Mouse (Mus musculus) heart, postnatal 0 days (tissue): ENCODE data around the gene Spata17. TPM values are rescaled to one million over a fixed set of nuclear protein-coding genes. Genes with fewer than 3 reads are reported as not detected.

ENCODE experiments used
- ATAC-seq: fragments of 200-750 bp; cut with Nextera tagmentation; 2 replicates; pipeline ENCODE4 v1.8.0; 2017; ENCODE audit warnings: low read depth, moderate number of reproducible peaks, moderate library complexity; ENCODE audit not compliant: insufficient read depth
- DNase-seq: peaks from one replicate; pipeline ENCODE4 v3.0.0-alpha.2; 2016; ENCODE audit warnings: low spot score
- H3K27ac ChIP-seq: fragments of 300-500 bp; sonication (generic); 2 replicates; pipeline ENCODE4 v1.5.1; 2014; ENCODE audit warnings: low read depth, mild to moderate bottlenecking
- H3K27me3 ChIP-seq: fragments of 300-500 bp; sonication (generic); 2 replicates; pipeline ENCODE4 v1.6.1; 2014; ENCODE audit warnings: low read length, mixed read lengths; ENCODE audit not compliant: control insufficient read depth, insufficient read depth
- H3K36me3 ChIP-seq: fragments of 300-500 bp; sonication (generic); replicated peaks from 2 replicates; pipeline ENCODE4 v1.6.1; 2014; ENCODE audit warnings: low read length, mixed read lengths; ENCODE audit not compliant: control insufficient read depth, insufficient read depth
- H3K4me1 ChIP-seq: fragments of 300-500 bp; sonication (generic); 2 replicates; pipeline ENCODE4 v1.6.1; 2014; ENCODE audit warnings: antibody characterized with exemption; ENCODE audit not compliant: control insufficient read depth, insufficient read depth
- H3K4me2 ChIP-seq: fragments of 300-500 bp; sonication (generic); 2 replicates; pipeline ENCODE4 v1.6.1; 2014; ENCODE audit warnings: low read depth, mild to moderate bottlenecking, low read length, moderate library complexity
- H3K4me3 ChIP-seq: fragments of 300-500 bp; sonication (generic); 2 replicates; pipeline ENCODE4 v1.5.1; 2014; ENCODE audit warnings: low read depth, low read length
- H3K9ac ChIP-seq: fragments of 300-500 bp; sonication (generic); replicated peaks from 2 replicates; pipeline ENCODE4 v1.6.1; 2014; ENCODE audit warnings: low read depth, low read length, mixed read lengths
- H3K9me3 ChIP-seq: fragments of 300-500 bp; sonication (generic); replicated peaks from 2 replicates; pipeline ENCODE4 v1.6.1; 2016; ENCODE audit warnings: low read length; ENCODE audit not compliant: control insufficient read depth
- CTCF ChIP-seq: IDR thresholded peaks from 2 replicates; pipeline ENCODE4 v1.5.1; 2016; ENCODE audit warnings: antibody characterized with exemption, control low read depth, low read depth
- EP300 ChIP-seq: IDR thresholded peaks from 2 replicates; pipeline ENCODE4 v1.6.1; 2016; ENCODE audit warnings: antibody characterized with exemption, low read depth
- WGBS: fragments of 180-500 bp; shearing (Covaris S2); extraction: QIAGEN DNeasy Blood & Tissue Kit; methylation state at CpG from one replicate; pipeline ENCODE4 v1.1.7; 2014; 5-methylcytosine and 5-hydroxymethylcytosine counted together
- polyA plus RNA-seq: library from polyadenylated mRNA; unstranded; fragments of >200 nt; fragmentation: Nextera tagmentation; extraction: Ambion mirVana; gene quantifications from 2 replicates; pipeline ENCODE4 v1.2.1, GENCODE M21; 2015
- total RNA-seq: library from RNA; depleted of rRNA; stranded (reverse); fragments of >200 nt; gene quantifications from 2 replicates; pipeline ENCODE4 v1.2.3, GENCODE M21; 2014; ENCODE audit warnings: low replicate concordance

Gene Spata17
- total and polyA plus RNA-seq, 2 experiments from 2014 or later, result 0.15 to 1.1 TPM

DNA sequence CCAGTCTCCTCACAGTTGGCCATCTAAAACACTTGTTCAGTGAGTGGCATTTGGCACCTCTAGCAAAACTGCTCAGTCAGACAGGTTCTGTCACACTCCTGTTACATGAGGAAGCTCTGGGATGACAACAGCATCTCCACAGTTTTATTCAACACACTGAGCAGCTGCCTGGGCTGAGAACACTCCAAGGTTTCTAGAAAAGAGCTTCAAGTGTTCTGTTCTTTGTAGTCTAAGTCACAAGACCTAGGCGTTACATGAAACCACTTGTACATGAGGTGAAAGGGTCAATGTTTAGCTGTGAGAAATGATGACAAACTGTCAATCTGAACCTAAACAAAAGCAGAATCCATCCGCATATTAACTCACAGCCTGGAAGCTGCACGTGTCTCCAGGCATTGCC lies 161.4 kb downstream of the Spata17 start:
- Histone ChIP-seq H3K27ac (no peak overlapping the region), H3K4me1 (no peaks in the 10 kb centered on the region; the same call in 1 of the 2 replicates), H3K9me3 (no peaks in the 10 kb centered on the region), H3K9ac (no peak overlapping the region), H3K4me3 (no peak overlapping the region), H3K4me2 (no peak overlapping the region), H3K27me3 (no peaks in the 10 kb centered on the region), H3K36me3 (no peaks in the 10 kb centered on the region)
- ATAC-seq (no peak), DNase-seq (no peak)
- TF ChIP-seq CTCF (no peak), EP300 (no peak)
- WGBS, result 81% methylated on average over 3 of the region's 3 CpGs

DNA sequence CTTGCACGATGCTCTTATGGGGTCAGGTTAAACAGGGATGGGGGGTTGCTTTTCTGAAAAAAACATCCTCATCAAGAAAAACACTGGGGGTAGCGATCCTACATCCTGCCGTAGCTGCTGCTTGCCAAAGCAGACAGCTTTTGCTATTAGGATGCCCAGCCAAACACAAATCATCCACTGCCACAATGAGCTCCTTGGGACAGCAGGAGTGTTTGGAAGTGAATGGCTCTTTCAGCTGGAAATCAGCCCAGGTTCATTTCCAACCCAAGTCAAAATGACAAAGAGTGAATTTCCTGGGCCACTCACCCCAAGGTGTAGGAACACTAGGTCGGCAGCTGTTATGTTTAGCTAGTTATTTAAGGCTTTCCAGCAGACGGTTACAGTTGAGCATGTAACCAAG lies 162.7 kb downstream of the Spata17 start:
- TF ChIP-seq EP300, result no peak
- Histone ChIP-seq H3K9me3 (no peaks in the 10 kb centered on the region), H3K27me3 (no peaks in the 10 kb centered on the region), H3K9ac (no peak overlapping the region), H3K4me1 (no peaks in the 10 kb centered on the region; the same call in 1 of the 2 replicates), H3K4me3 (no peak overlapping the region), H3K27ac (no peak overlapping the region), H3K36me3 (no peaks in the 10 kb centered on the region), H3K4me2 (no peak overlapping the region)
- DNase-seq, result no peak
- WGBS, result 60% methylated on average over 5 of the region's 5 CpGs
- no peak for ATAC-seq

DNA sequence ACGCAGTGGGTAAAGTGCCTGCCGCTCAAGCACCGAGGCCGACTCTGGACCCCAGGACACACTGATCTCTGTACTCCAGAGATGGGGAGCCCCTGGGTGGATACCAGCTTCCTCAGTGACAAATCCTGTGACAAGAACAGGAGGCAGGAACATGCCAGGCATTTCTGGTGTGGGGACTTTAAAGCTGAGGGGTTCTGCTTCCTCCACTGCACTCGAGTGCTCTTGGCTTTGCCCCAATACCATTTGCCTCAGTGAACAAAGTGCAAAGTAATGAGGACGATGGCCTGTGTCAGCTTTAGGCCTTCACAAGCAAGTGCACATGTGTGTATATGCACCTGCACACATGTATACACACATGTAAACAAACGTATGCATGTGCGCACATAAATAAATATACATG lies 164.0 kb downstream of the Spata17 start:
- DNase-seq (no peak), ATAC-seq (no peak)
- Histone ChIP-seq H3K9me3 (no peaks in the 10 kb centered on the region), H3K4me2 (no peak overlapping the region), H3K4me1 (no peaks in the 10 kb centered on the region; the same call in 1 of the 2 replicates), H3K27ac (no peak overlapping the region), H3K36me3 (no peaks in the 10 kb centered on the region), H3K4me3 (no peak overlapping the region), H3K9ac (no peak overlapping the region), H3K27me3 (no peaks in the 10 kb centered on the region)
- WGBS, result 78% methylated on average over 8 of the region's 8 CpGs
- TF ChIP-seq EP300, result no peak
- TF ChIP-seq CTCF, result no peak

DNA sequence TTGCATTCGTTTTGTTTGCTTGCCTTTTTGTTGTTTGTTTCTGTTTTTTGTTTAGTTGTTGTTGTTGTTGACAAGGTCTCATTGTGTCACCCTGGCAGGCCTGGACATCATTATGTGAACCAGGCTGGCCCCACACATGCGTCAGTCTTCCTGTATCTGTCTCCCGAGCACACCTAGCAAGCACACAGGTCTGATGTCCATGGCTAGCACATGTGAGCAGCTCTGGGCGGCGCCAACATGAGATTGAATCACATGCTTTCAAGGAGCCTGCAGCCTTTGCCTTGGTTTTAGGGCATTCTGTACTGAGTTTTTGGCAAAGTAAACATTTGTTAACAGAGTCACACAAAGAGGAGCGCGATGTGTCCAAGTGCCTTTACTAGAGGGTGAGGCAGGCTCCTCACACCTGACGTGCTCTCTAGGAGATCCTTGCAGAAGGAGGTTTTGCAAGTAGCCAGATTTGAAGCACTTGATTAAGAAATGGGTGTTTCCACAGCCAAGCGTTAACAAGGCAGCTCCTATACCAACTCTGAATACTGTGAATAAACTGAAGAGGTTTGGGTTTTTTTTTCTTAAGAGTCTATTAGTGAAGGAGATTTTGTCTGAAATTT lies 166.5 kb downstream of the Spata17 start:
- Histone ChIP-seq H3K4me3 (no peak overlapping the region), H3K36me3 (no peaks in the 10 kb centered on the region), H3K4me2 (no peak overlapping the region), H3K4me1 (no peaks in the 10 kb centered on the region; the same call in 1 of the 2 replicates), H3K27ac (no peak overlapping the region), H3K9ac (no peak overlapping the region), H3K9me3 (no peaks in the 10 kb centered on the region), H3K27me3 (no peaks in the 10 kb centered on the region)
- TF ChIP-seq CTCF (no peak), EP300 (no peak)
- WGBS, result 85% methylated on average over 9 of the region's 9 CpGs
- DNase-seq (no peak), ATAC-seq (no peak)

DNA sequence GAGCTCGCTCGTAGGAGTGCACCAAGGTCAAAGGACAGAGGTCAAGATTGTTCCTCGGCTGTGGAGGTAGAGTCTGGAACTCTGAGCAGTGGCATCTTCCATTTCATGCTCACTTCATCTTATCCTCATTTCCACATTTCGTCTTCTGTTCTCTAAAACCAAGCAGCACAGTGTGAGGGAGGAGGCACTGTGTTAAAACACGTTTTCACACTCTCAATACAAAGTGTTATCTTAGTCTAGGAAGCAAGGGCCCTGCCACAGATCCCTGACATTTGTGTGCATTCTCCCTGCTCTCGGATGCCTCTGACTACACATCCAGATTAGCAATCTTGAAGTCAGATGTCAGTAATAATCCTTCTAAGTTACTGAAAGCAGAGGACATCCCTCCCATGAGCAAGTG lies 170.5 kb downstream of the Spata17 start:
- H3K4me3 ChIP-seq, result no peak overlapping the region
- no peaks in the 10 kb centered on the region for H3K4me1 ChIP-seq
- 46% methylated on average over 6 of the region's 6 CpGs for WGBS
- no peak for TF ChIP-seq EP300
- TF ChIP-seq CTCF, result no peak
- no peaks in the 10 kb centered on the region for H3K27me3 ChIP-seq
- no peaks in the 10 kb centered on the region for H3K36me3 ChIP-seq
- peaks cover 6% of the 10 kb centered on the region; the same call in 1 of the 2 replicates for H3K9me3 ChIP-seq
- H3K27ac ChIP-seq, result no peak overlapping the region
- DNase-seq (no peak), ATAC-seq (no peak)
- H3K9ac ChIP-seq, result no peak overlapping the region
- no peak overlapping the region for H3K4me2 ChIP-seq

DNA sequence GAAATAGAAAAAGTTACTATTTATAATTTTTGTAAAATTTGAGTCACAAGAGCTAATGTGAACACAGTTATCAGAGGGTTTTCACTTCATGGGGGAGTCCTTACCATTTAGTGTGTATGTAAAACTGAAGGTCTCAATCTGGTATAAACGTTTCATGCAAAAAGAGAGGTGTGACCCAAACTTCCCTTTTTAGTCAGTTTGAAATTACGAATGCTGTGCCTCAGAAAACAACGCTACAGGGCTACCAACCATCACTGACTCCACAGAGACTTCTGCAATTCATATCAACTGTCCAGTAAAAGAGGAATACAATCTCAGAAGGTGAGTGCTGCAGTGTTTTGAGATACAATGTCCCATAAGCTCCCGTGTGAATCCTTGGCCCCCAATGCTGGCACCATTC lies 175.5 kb downstream of the Spata17 start:
- TF ChIP-seq EP300 (no peak), CTCF (no peak)
- Histone ChIP-seq H3K27ac (no peak overlapping the region), H3K9me3 (peaks cover 6% of the 10 kb centered on the region; the same call in 1 of the 2 replicates), H3K36me3 (no peaks in the 10 kb centered on the region), H3K4me3 (no peak overlapping the region), H3K4me1 (no peaks in the 10 kb centered on the region), H3K27me3 (no peaks in the 10 kb centered on the region), H3K9ac (no peak overlapping the region), H3K4me2 (no peak overlapping the region)
- no peak for ATAC-seq
- 64% methylated on average over 4 of the region's 4 CpGs for WGBS
- DNase-seq, result no peak
